Mouse (Mus musculus): ENCODE results near the gene Lix1l.
"Not testable (repeated sequence)": the region's sequence is repeated elsewhere in the genome, so short reads cannot be mapped to it uniquely, and the experiment has no call there.

Gene Lix1l

GRCm38 (mm10) chr3:96590657-96591056 lies 10.3 kb upstream of the Lix1l start:
- DNase-seq (ENCODE audit: low spot score): no peak

GRCm38 (mm10) chr3:96593374-96593773 lies 7.6 kb upstream of the Lix1l start:
- no peak for DNase-seq (ENCODE audit: low spot score)

- DNase-seq (ENCODE audit: low spot score): peak; percentile 72
Observed at GRCm38 (mm10) chr3:96593790-96594560, 7.0 kb upstream of the Lix1l start, which contains the start of gene Polr3gl. Gene Polr3gl (minus strand): TSS chr3:96594181.

GRCm38 (mm10) chr3:96594851-96595250 lies 6.1 kb upstream of the Lix1l start:
- DNase-seq (ENCODE audit: low spot score): no peak

GRCm38 (mm10) chr3:96595661-96596060 lies 5.3 kb upstream of the Lix1l start:
- no peak for DNase-seq (ENCODE audit: low spot score)

- DNase-seq (ENCODE audit: low spot score): no peak
Observed at GRCm38 (mm10) chr3:96596228-96596707, 4.7 kb upstream of the Lix1l start, which contains the start of gene Ankrd34a. Gene Ankrd34a (plus strand): TSS chr3:96596636.

- DNase-seq (ENCODE audit: low spot score): no peak
Observed at GRCm38 (mm10) chr3:96596855-96597254, 4.1 kb upstream of the Lix1l start.

GRCm38 (mm10) chr3:96597435-96597891 lies 3.5 kb upstream of the Lix1l start:
- DNase-seq (ENCODE audit: low spot score): no peak

GRCm38 (mm10) chr3:96598156-96599068 lies 2.5 kb upstream of the Lix1l start:
- no peak for DNase-seq (ENCODE audit: low spot score)

- DNase-seq (ENCODE audit: low spot score): no peak
Observed at GRCm38 (mm10) chr3:96599069-96599393, 1.9 kb upstream of the Lix1l start.

- no peak for DNase-seq (ENCODE audit: low spot score)
Observed at GRCm38 (mm10) chr3:96599411-96599810, 1.5 kb upstream of the Lix1l start.

- DNase-seq (ENCODE audit: low spot score): no peak
Observed at GRCm38 (mm10) chr3:96601251-96601787, 370 bp downstream of the Lix1l start.

GRCm38 (mm10) chr3:96601941-96602703 lies 1.2 kb downstream of the Lix1l start:
- DNase-seq (ENCODE audit: low spot score): no peak

- no peak for DNase-seq (ENCODE audit: low spot score)
Observed at GRCm38 (mm10) chr3:96602704-96603084, 1.7 kb downstream of the Lix1l start.

- DNase-seq (ENCODE audit: low spot score): no peak
Observed at GRCm38 (mm10) chr3:96603311-96603710, 2.4 kb downstream of the Lix1l start.

GRCm38 (mm10) chr3:96606007-96606406 lies 5.1 kb downstream of the Lix1l start:
- DNase-seq (ENCODE audit: low spot score): not testable (repeated sequence)

GRCm38 (mm10) chr3:96606618-96607017 lies 5.7 kb downstream of the Lix1l start:
- no peak for DNase-seq (ENCODE audit: low spot score)

- no peak for DNase-seq (ENCODE audit: low spot score)
Observed at GRCm38 (mm10) chr3:96617941-96618340, 17.0 kb downstream of the Lix1l start.

GRCm38 (mm10) chr3:96623201-96623600 lies 22.3 kb downstream of the Lix1l start:
- DNase-seq (ENCODE audit: low spot score): no peak

- peak; percentile 85 for DNase-seq (ENCODE audit: low spot score)
Observed at GRCm38 (mm10) chr3:96629729-96630600, 29.0 kb downstream of the Lix1l start, which contains the start of gene Rbm8a. Gene Rbm8a (plus strand): TSS chr3:96629933.

GRCm38 (mm10) chr3:96632058-96632457 lies 31.1 kb downstream of the Lix1l start:
- DNase-seq (ENCODE audit: low spot score): no peak

Measured in urinary bladder, postnatal 10 days (tissue).